Mouse (Mus musculus) forebrain, embryonic 13.5 days (tissue): Measurements from ENCODE around the gene Zbed5. TPM values are rescaled to one million over a fixed set of nuclear protein-coding genes. Genes with fewer than 3 reads are reported as not detected.
"Not testable (repeated sequence)": the region's sequence is repeated elsewhere in the genome, so short reads cannot be mapped to it uniquely, and the experiment has no call there.

Experiments used
- ATAC-seq: fragments of 200-750 bp; cut with Nextera tagmentation; 2 replicates; pipeline ENCODE4 v1.8.0; 2017
- H3K27ac ChIP-seq: fragments of 300-500 bp; sonication (generic); 2 replicates; pipeline ENCODE4 v1.5.1; 2015; ENCODE audit warnings: inconsistent platforms, mild to moderate bottlenecking, moderate library complexity
- H3K27me3 ChIP-seq: fragments of 300-500 bp; sonication (generic); 2 replicates; pipeline ENCODE4 v1.6.1; 2015; ENCODE audit warnings: mild to moderate bottlenecking, inconsistent platforms
- H3K36me3 ChIP-seq: fragments of 300-500 bp; sonication (generic); 2 replicates; pipeline ENCODE4 v1.6.1; 2015; ENCODE audit warnings: mild to moderate bottlenecking, inconsistent platforms; ENCODE audit not compliant: poor library complexity, severe bottlenecking
- H3K4me1 ChIP-seq: fragments of 300-500 bp; sonication (generic); 2 replicates; pipeline ENCODE4 v1.6.1; 2015; ENCODE audit warnings: inconsistent platforms
- H3K4me2 ChIP-seq: fragments of 300-500 bp; sonication (generic); 2 replicates; pipeline ENCODE4 v1.6.1; 2015; ENCODE audit warnings: inconsistent platforms, mild to moderate bottlenecking, moderate library complexity
- H3K4me3 ChIP-seq: fragments of 300-500 bp; sonication (generic); 2 replicates; pipeline ENCODE4 v1.5.1; 2015; ENCODE audit warnings: mild to moderate bottlenecking, inconsistent platforms
- H3K9ac ChIP-seq: fragments of 300-500 bp; sonication (generic); 2 replicates; pipeline ENCODE4 v1.6.1; 2015; ENCODE audit warnings: mild to moderate bottlenecking, inconsistent platforms
- H3K9me3 ChIP-seq: fragments of 300-500 bp; sonication (generic); replicated peaks from 2 replicates; pipeline ENCODE4 v1.6.1; 2016; ENCODE audit warnings: inconsistent platforms
- WGBS: fragments of 180-500 bp; shearing (Covaris S2); methylation state at CpG from one replicate; pipeline ENCODE4 v1.1.7; 2015; 5-methylcytosine and 5-hydroxymethylcytosine counted together
- polyA plus RNA-seq: library from polyadenylated mRNA; unstranded; fragments of >200 nt; fragmentation: Nextera tagmentation; extraction: Ambion mirVana; gene quantifications from 2 replicates; pipeline ENCODE4 v1.2.1, GENCODE M21; 2015

Zbed5 gene
- polyA plus RNA-seq, 1 experiment from 2014 or later, result 9.6 TPM

DNA sequence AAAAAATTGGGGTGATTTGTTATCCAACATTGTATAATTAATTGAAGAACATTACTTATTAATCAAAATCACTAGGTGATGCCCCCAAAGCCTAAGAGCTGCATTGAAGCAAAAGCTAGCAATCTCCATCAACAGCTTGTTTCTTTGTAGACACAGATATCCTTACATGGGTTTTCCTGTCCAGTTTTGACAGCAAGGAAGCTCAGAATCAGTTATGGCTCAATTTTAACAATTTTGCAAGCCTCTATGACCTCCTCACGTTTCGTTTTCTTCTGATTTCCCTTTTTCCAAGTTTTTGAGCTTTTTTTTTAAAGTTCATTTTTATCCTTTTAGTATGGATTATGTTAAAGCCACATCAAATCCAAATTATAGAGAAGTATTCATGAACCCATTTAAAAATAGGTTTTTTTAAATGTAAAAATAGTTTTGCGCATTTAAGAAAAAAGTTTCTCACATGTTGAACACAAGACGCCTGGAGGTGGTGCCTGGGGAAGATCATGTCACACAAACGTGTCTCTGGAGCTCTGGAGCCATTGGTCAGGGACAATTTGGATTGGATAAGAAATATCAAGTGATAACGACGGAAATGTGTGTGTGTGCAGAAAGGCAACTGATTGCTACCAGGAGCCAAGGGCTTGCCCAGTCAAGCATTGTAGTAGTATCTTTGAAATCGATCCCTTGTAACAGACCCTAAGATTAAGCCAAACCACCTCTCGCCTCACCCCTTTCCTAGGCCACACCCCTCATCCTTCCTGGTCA lies 45.4 kb downstream of the Zbed5 start:
- Histone ChIP-seq H3K4me1 (peaks cover 12% of the 10 kb centered on the region), H3K9ac (peak overlapping the region; percentile 45; the same call in 1 of the 2 replicates), H3K27me3 (no peaks in the 10 kb centered on the region), H3K36me3 (peaks cover 8% of the 10 kb centered on the region; the same call in 1 of the 2 replicates), H3K4me2 (peak overlapping the region; percentile 56), H3K27ac (peak overlapping the region; percentile 54), H3K9me3 (no peaks in the 10 kb centered on the region), H3K4me3 (peak overlapping the region; percentile 95)
- 10% methylated on average over 9 of the region's 9 CpGs for WGBS
- ATAC-seq, result no peak

DNA sequence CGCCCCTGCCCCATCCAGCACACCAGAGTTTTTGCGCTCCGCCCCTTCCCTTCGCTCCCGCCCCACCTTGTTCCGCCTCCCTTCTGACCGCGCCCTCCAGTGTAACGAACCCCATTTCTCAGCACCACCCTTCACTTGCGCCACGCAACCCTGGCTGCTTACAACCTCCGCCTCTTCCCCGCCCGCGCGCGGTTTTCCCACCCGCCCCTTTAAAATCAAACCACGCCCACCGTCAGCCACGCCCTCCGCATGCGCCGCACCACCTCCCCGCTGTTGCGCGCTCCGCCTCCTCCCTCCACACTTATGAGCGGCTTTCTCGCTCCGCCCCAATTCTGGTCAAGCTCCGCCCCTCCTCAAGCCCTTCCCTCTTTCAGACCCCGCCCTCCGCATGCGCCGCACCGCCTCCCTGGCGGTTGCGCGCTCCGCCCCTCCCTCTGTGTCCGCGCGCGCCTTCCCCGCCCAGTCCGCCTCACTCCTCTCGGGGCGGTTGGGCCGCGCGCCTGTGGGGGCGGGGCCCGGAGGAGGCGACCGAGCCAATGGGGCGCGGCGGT lies 46.0 kb downstream of the Zbed5 start, which contains the start of gene Vkorc1l1:
TSS of gene Vkorc1l1 (plus strand) at position 476 of the 551 bp plus-strand sequence.
- Histone ChIP-seq H3K4me2 (peak within 1 kb of the TSS; percentile 84), H3K4me1 (peaks cover 12% of the 10 kb centered on the region), H3K27ac (peak within 1 kb of the TSS; percentile 65), H3K9ac (peak within 1 kb of the TSS; percentile 93), H3K27me3 (no peaks in the 10 kb centered on the region), H3K9me3 (no peaks in the 10 kb centered on the region), H3K4me3 (peak within 1 kb of the TSS; percentile 95), H3K36me3 (peaks cover 8% of the 10 kb centered on the region; the same call in 1 of the 2 replicates)
- under 1% methylated on average over 50 of the region's 59 CpGs for WGBS
- peak; percentile 96 for ATAC-seq

DNA sequence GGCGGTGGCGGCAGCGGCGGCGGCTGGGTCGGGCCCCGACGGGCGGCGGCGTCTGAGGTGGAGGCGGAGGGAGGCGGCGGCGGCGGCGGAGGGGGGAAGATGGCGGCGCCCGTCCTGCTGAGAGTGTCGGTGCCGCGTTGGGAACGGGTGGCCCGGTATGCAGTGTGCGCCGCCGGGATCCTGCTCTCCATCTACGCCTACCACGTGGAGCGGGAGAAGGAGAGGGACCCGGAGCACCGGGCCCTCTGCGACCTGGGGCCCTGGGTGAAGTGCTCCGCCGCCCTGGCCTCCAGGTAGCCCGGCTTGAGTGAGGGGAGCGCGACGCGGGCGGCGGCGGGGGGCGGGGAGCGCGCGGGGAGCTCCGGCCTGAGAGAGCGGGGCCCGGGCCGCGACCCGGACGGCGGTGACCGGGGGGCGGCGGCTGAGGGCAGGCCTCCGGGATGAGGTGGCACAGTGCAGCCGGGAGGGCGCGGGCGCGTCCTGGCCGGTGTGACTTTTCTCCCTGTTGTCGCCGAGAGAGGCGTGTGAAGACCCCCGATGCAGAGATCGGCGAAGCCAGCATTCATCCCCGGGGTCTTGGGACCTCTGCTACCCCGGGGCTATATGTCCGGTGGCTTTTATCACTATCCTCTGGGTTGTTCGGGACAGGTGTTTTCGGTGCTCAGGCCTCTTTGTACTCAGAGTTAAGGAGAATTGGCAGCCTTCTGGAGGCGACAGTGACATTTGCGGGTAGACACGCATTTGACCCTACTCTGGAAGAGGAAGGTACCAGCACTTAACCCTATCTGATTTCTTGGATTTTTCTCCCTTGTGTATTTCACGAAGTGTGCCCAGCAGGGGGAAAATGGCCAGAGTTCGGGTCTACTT lies 46.8 kb downstream of the Zbed5 start:
- peak; percentile 68 for ATAC-seq
- not testable (repeated sequence) for H3K9me3 ChIP-seq, H3K36me3 ChIP-seq, H3K27me3 ChIP-seq
- under 1% methylated on average over 47 of the region's 82 CpGs for WGBS
- H3K4me3 ChIP-seq, result peak overlapping the region; percentile 95
- peak overlapping the region; percentile 65 for H3K27ac ChIP-seq
- H3K4me1 ChIP-seq, result peaks cover 12% of the 10 kb centered on the region
- H3K9ac ChIP-seq, result peak overlapping the region; percentile 93
- H3K4me2 ChIP-seq, result peak overlapping the region; percentile 84

DNA sequence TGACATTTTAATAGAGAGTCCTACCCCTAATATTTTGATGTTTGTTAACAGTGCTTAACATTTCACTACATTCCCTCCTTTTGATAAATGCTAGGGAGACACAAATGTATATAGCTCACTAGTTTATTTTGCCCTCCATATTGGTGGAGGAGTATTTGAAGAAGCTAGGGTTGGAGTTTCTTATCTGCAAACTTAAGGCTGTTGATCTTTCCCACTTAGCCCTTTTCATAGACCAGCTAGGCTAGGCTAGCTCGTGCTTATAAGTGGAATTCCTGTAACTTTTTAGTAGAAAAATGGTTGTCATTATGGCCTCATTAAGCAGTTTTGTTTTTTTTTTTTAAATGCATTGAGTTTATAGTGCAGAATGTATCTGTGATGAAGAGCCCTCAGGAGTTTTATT lies 47.9 kb downstream of the Zbed5 start:
- Histone ChIP-seq H3K4me3 (no peak overlapping the region), H3K9me3 (no peaks in the 10 kb centered on the region), H3K36me3 (peaks cover 8% of the 10 kb centered on the region; the same call in 1 of the 2 replicates), H3K27me3 (no peaks in the 10 kb centered on the region), H3K4me1 (peaks cover 12% of the 10 kb centered on the region), H3K9ac (no peak overlapping the region), H3K4me2 (no peak overlapping the region), H3K27ac (no peak overlapping the region)
- no peak for ATAC-seq
- WGBS, result 91% methylated on average over 1 of the region's 1 CpGs

GRCm38 (mm10) chr5:129947528-129948033 lies 52.1 kb downstream of the Zbed5 start:
- WGBS, result 100% methylated on average over 2 of the region's 2 CpGs
- ATAC-seq, result no peak
- Histone ChIP-seq H3K9ac (no peak overlapping the region), H3K9me3 (no peaks in the 10 kb centered on the region), H3K27ac (no peak overlapping the region), H3K4me3 (no peak overlapping the region), H3K36me3 (peaks cover 8% of the 10 kb centered on the region; the same call in 1 of the 2 replicates), H3K4me2 (no peak overlapping the region), H3K4me1 (peaks cover 11% of the 10 kb centered on the region), H3K27me3 (no peaks in the 10 kb centered on the region)

GRCm38 (mm10) chr5:129952143-129952542 lies 56.6 kb downstream of the Zbed5 start:
- H3K36me3 ChIP-seq, result no peaks in the 10 kb centered on the region
- no peak for ATAC-seq
- 95% methylated on average over 4 of the region's 4 CpGs for WGBS
- no peak overlapping the region for H3K27ac ChIP-seq
- H3K4me3 ChIP-seq, result no peak overlapping the region
- no peaks in the 10 kb centered on the region for H3K27me3 ChIP-seq
- no peak overlapping the region for H3K9ac ChIP-seq
- H3K4me1 ChIP-seq, result no peaks in the 10 kb centered on the region
- no peak overlapping the region for H3K4me2 ChIP-seq
- H3K9me3 ChIP-seq, result no peaks in the 10 kb centered on the region

Other genes starting within 250 kb of the Zbed5 start
- 7.7 and 8.5 TPM in 2 replicates for gene Zfp11, start 225.6 kb upstream of the Zbed5 start, polyA plus RNA-seq
- gene Sept14, start 187.2 kb upstream of the Zbed5 start, polyA plus RNA-seq, result not detected in 2 replicates
- gene Mrps17, start 180.2 kb upstream of the Zbed5 start, polyA plus RNA-seq, result 194 and 203 TPM in 2 replicates
- 83.0 and 88.7 TPM in 2 replicates for gene Nipsnap2, start 170.7 kb upstream of the Zbed5 start, polyA plus RNA-seq
- gene Psph, start 108.3 kb upstream of the Zbed5 start, polyA plus RNA-seq, result 48.2 and 55.1 TPM in 2 replicates
- gene Sumf2, start 48.7 kb upstream of the Zbed5 start, polyA plus RNA-seq, result 34.5 and 35.0 TPM in 2 replicates
- gene Chchd2, start 8.3 kb upstream of the Zbed5 start, polyA plus RNA-seq, result 1,055 and 1,072 TPM in 2 replicates
- 0.27 and 0.37 TPM in 2 replicates for gene Phkg1, start 2.8 kb downstream of the Zbed5 start, polyA plus RNA-seq
- gene Nupr1l, start 12.8 kb downstream of the Zbed5 start, polyA plus RNA-seq, result 5.2 and 7.2 TPM in 2 replicates
- gene Vkorc1l1, start 46.2 kb downstream of the Zbed5 start, polyA plus RNA-seq, result 26.4 and 26.5 TPM in 2 replicates
- 15.9 and 16.6 TPM in 2 replicates for gene Gusb, start 107.3 kb downstream of the Zbed5 start, polyA plus RNA-seq
- 23.3 and 28.6 TPM in 2 replicates for gene Asl, start 133.5 kb downstream of the Zbed5 start, polyA plus RNA-seq
- gene Crcp, start 133.6 kb downstream of the Zbed5 start, polyA plus RNA-seq, result 67.0 and 77.0 TPM in 2 replicates
- 47.5 and 50.2 TPM in 2 replicates for gene Tpst1, start 177.6 kb downstream of the Zbed5 start, polyA plus RNA-seq
- gene Kctd7, start 249.1 kb downstream of the Zbed5 start, polyA plus RNA-seq, result 8.3 and 8.9 TPM in 2 replicates